Mouse (Mus musculus) erythroblast, adult 5-6 weeks (primary cell): Measurements from ENCODE around the gene Spata2. TPM values are rescaled to one million over a fixed set of nuclear protein-coding genes. Genes with fewer than 3 reads are reported as not detected.

Source experiments
- ATAC-seq: replicated peaks from 2 replicates; pipeline ENCODE4 v1.8.0; 2016; ENCODE audit warnings: moderate number of reproducible peaks, mild to moderate bottlenecking, moderate TSS enrichment, inconsistent platforms; ENCODE audit not compliant: poor library complexity, low FRiP score, severe bottlenecking
- total RNA-seq, 2 experiments: library from RNA; stranded (forward) in 1 of 2; stranded (reverse) in 1 of 2; fragments of 150-400 nt in 1 of 2; fragments of 200-764, 138-1000 nt in 1 of 2; gene quantifications; 2 replicates each; pipeline versions ENCODE4 v1.2.3 to v1.2.4; 2015 to 2017; ENCODE audit warnings: low replicate concordance in 2 of 2

The Spata2 gene
- total RNA-seq (2015; ENCODE audit: low replicate concordance) (6.1 and 9.4 TPM in 2 replicates), total RNA-seq (2017; ENCODE audit: low replicate concordance) (6.3 and 7.6 TPM in 2 replicates)

DNA sequence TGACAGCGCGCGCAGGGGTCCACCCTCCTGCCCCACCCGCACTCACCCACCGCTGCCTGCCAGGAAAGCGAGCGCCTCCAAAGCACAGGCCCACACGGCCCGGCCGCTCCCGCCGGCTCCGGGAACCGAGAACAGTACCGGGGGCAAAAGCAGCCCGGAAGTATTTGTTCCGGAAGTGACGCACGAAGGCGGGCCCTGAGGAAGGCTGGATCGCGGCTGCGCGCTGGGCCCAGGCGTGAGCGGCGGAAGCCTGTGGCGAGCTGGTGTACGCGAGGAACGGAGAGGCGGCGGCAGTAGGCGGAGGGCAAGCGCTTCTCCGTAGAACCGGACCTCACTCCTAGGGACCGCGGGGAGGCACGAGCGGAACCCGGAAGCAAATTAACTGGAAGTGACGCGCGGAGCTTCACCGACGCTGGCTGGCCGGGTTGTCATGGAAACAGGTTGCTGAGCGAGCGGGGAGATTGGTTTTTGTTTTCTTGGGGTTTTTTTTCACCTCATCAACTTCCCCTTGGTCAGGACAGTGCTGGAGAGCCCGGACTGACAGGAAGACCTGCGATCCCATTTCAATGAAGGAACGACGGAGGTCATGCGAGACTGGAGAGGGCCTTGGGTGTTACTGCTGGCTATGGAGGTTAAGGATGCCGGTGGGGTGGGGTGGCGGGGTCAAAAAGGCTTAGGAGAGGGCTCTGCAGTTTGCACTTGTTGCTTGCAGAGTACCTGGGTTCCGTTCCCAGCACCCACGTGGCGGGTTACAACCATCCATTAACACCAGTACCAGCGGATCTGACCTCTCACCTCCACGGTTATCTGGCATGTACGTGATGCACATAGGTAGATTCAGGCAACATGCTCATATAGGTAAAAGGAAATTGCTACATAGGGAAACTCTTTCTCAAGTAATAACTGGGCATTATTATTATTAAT lies at the start of gene Spata2:
Gene Spata2, minus strand, starts transcription at position 175 of the 924 bp plus-strand sequence.
- ATAC-seq = peak; percentile 88

GRCm38 (mm10) chr2:167542361-167542760 lies 49.7 kb upstream of the Spata2 start:
- ATAC-seq = no peak

DNA sequence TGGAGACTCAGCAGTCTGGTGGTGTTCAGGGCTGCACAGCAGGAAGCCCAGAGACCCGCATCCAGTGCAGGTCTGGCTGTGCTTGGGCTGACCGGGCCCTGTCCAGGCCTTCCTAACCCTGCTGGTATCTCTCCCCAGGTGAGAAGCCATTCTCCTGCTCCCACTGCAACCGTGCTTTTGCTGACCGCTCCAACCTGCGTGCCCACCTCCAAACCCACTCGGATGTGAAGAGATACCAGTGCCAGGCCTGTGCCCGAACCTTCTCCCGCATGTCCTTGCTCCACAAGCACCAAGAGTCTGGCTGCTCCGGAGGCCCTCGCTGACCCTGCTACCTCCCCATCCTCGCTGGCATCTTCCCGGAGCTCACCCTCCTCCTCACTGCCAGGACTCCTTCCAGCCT lies 49.1 kb upstream of the Spata2 start:
- no peak for ATAC-seq

- ATAC-seq = no peak
Measured at GRCm38 (mm10) chr2:167541324-167541723, 48.6 kb upstream of the Spata2 start.

- ATAC-seq = no peak
Measured at GRCm38 (mm10) chr2:167540477-167541110, 47.9 kb upstream of the Spata2 start.

GRCm38 (mm10) chr2:167539536-167540476 lies 47.1 kb upstream of the Spata2 start:
- ATAC-seq = no peak

DNA sequence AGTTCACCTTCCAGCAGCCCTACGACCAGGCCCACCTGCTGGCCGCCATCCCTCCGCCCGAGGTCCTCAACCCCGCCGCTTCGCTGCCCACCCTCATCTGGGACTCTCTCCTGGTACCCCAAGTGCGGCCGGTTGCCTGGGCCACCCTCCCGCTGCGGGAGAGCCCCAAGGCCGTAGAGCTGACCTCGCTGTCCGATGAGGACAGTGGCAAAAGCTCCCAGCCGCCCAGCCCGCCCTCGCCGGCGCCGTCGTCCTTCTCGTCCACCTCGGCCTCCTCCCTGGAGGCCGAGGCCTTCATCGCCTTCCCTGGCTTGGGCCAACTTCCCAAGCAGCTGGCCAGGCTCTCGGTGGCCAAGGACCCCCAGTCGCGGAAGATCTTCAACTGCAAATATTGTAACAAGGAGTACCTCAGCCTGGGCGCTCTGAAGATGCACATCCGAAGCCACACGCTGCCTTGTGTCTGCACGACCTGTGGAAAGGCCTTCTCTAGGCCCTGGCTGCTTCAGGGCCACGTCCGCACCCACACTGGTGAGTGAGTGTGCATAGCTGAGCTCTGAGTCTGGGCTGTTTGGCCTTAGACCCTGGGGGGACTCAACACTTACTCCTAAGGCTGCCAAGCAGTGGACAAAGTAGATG lies 46.1 kb upstream of the Spata2 start:
- ATAC-seq = no peak

- peak; percentile 76 for ATAC-seq
Measured at GRCm38 (mm10) chr2:167537476-167538297, 45.0 kb upstream of the Spata2 start, which contains the start of gene Snai1. TSS of gene Snai1 (plus strand) at chr2:167538195.

GRCm38 (mm10) chr2:167536320-167536945 lies 43.7 kb upstream of the Spata2 start:
- no peak for ATAC-seq

- ATAC-seq = no peak
Measured at GRCm38 (mm10) chr2:167533880-167534279, 41.2 kb upstream of the Spata2 start.

GRCm38 (mm10) chr2:167532131-167532530 lies 39.4 kb upstream of the Spata2 start:
- ATAC-seq = peak; percentile 72

DNA sequence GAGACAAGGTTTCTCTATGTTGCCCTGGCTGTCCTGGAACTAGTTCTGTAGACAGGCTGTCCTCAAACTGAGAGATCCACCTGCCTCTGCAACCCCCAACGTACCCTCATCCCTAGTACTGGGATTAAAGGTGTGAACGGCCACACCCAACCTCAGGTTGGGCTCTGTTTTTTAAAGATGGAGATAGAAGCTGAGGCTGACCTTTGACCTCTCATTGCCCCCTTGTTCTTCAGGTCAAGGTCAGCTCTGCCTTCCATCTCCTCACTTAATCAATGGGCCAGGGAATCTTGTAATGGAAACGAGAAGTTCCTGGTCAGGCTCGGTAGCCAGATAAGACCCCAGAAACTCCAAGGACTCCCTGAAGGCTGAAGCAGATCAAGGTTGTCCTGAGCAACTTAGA lies 37.8 kb upstream of the Spata2 start:
- ATAC-seq = no peak

GRCm38 (mm10) chr2:167529935-167530513 lies 37.3 kb upstream of the Spata2 start:
- ATAC-seq = no peak

- peak; percentile 63; the same call in 1 of the 2 replicates for ATAC-seq
Measured at GRCm38 (mm10) chr2:167528278-167528677, 35.6 kb upstream of the Spata2 start.

- peak; percentile 76 for ATAC-seq
Measured at GRCm38 (mm10) chr2:167519606-167520252, 27.0 kb upstream of the Spata2 start.

- ATAC-seq = no peak
Measured at GRCm38 (mm10) chr2:167515688-167516087, 23.0 kb upstream of the Spata2 start.

- no peak for ATAC-seq
Measured at GRCm38 (mm10) chr2:167514641-167515040, 22.0 kb upstream of the Spata2 start.
